Mouse (Mus musculus): ENCODE measurements at regions not wholly inside any gene's neighbourhood (a gene's known extent, or its start where the extent isn't known, plus 50 kb on each side); places are given as distances from the start of the nearest gene placed in this dataset.

DNA sequence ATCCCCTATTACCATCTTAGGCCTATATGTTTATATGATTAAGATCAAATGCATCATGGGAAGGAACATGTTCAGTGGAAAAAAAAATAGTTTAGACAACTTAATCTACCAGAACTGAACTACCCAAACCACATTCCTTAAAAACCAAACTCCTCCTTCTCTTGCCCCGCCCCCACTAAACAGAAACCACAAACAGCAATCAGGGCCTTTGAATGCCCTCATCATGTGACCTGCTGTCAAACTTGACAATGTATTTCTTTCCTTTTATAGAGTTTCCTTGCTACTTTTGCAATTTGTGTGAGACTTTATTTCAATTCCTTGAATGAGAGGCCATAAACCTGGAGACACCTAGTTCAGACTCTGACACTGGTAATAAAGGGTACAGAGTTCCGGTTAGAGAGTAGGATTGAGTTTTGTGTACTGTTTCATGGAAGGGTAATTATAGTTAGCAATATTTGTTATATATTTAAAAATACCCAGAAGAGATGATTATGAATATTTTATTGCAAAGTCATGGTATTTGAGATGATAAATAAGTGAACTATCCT is 61.7 kb upstream of the Mboat1 start:
- no peak overlapping the region for H3K27ac ChIP-seq (ENCODE audit: insufficient read depth, low read length)
- TF ChIP-seq EP300 (IDR thresholded peaks at IDR 0.05; ENCODE audit: insufficient read depth, low read depth, low read length) (no peak), CTCF (IDR thresholded peaks at IDR 0.05; ENCODE audit: low read depth, low read length) (no peak), POLR2A (IDR thresholded peaks at IDR 0.05; ENCODE audit: insufficient read depth, low read length) (no peak)
- H3K4me1 ChIP-seq (ENCODE audit: control insufficient read depth, insufficient read depth, low read length), result no peaks in the 10 kb centered on the region
- no peaks in the 10 kb centered on the region for H3K36me3 ChIP-seq (ENCODE audit: control insufficient read depth, insufficient read depth, low read length, poor library complexity, severe bottlenecking)
- H3K9ac ChIP-seq (ENCODE audit: low read depth, poor library complexity, severe bottlenecking), result no peak overlapping the region
- no peak overlapping the region for H3K4me3 ChIP-seq (ENCODE audit: low read depth, low read length)
- H3K9me3 ChIP-seq (replicated peaks; ENCODE audit: control insufficient read depth, insufficient read depth, low read length, poor library complexity, severe bottlenecking), result no peaks in the 10 kb centered on the region
- H3K27me3 ChIP-seq (ENCODE audit: control insufficient read depth, insufficient read depth, low read length, poor library complexity, severe bottlenecking), result no peaks in the 10 kb centered on the region

DNA sequence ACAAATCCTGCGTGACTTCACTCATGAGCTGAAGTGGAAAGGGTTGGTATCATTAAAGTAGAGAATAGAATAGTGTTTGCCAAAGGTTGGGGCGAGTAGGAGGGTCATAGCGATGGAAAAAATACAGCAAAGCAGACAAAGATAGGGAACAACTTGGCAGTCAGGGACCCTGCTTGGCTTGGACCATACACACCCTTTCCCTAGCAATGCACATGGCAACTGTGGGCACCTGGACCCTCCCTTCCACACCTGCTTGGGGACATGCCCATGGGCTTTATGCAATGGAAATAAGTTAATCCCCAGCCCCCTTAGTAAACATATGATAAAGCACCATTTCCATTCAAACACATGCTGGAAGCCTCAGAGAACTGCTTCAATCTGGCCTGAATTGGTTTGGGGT is 62.2 kb upstream of the Mboat1 start:
- no peak for TF ChIP-seq POLR2A (IDR thresholded peaks at IDR 0.05; ENCODE audit: insufficient read depth, low read length)
- Histone ChIP-seq H3K27ac (ENCODE audit: insufficient read depth, low read length) (no peak overlapping the region), H3K4me1 (ENCODE audit: control insufficient read depth, insufficient read depth, low read length) (no peaks in the 10 kb centered on the region), H3K4me3 (ENCODE audit: low read depth, low read length) (no peak overlapping the region), H3K27me3 (ENCODE audit: control insufficient read depth, insufficient read depth, low read length, poor library complexity, severe bottlenecking) (no peaks in the 10 kb centered on the region), H3K9ac (ENCODE audit: low read depth, poor library complexity, severe bottlenecking) (no peak overlapping the region), H3K36me3 (ENCODE audit: control insufficient read depth, insufficient read depth, low read length, poor library complexity, severe bottlenecking) (no peaks in the 10 kb centered on the region), H3K9me3 (replicated peaks; ENCODE audit: control insufficient read depth, insufficient read depth, low read length, poor library complexity, severe bottlenecking) (no peaks in the 10 kb centered on the region)

DNA sequence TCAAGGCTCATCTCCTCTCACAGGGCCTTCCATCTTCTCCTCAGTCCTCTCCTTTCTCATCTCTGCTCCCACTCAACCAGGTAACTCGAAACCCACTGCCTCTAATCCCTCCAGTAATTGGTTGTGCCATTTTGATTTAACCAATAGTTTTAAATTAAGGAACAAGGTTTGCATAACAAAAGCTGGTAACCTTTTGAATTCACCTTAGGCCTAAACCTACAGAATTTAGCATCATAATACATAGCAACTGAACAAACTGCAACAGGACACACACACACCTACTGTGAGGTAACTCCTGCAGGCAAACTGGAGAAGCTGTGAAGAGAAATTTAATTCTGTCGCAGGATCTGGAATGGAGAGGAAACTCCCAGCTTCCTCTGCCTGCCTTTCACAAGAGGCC is 66.9 kb upstream of the Mboat1 start:
- Histone ChIP-seq H3K9me3 (replicated peaks; ENCODE audit: control insufficient read depth, insufficient read depth, low read length, poor library complexity, severe bottlenecking) (no peaks in the 10 kb centered on the region), H3K27ac (ENCODE audit: insufficient read depth, low read length) (peak overlapping the region; percentile 80), H3K4me1 (ENCODE audit: control insufficient read depth, insufficient read depth, low read length) (peaks cover 2% of the 10 kb centered on the region), H3K9ac (ENCODE audit: low read depth, poor library complexity, severe bottlenecking) (0 out of 2 replicates have a peak overlapping the region, but pooled peaks have one; percentile 26), H3K36me3 (ENCODE audit: control insufficient read depth, insufficient read depth, low read length, poor library complexity, severe bottlenecking) (no peaks in the 10 kb centered on the region), H3K27me3 (ENCODE audit: control insufficient read depth, insufficient read depth, low read length, poor library complexity, severe bottlenecking) (no peaks in the 10 kb centered on the region), H3K4me3 (ENCODE audit: low read depth, low read length) (no peak overlapping the region)
- TF ChIP-seq POLR2A (IDR thresholded peaks at IDR 0.05; ENCODE audit: insufficient read depth, low read length), result no peak
- no peak for TF ChIP-seq EP300 (IDR thresholded peaks at IDR 0.05; ENCODE audit: insufficient read depth, low read depth, low read length)
- no peak for TF ChIP-seq CTCF (IDR thresholded peaks at IDR 0.05; ENCODE audit: low read depth, low read length)

DNA sequence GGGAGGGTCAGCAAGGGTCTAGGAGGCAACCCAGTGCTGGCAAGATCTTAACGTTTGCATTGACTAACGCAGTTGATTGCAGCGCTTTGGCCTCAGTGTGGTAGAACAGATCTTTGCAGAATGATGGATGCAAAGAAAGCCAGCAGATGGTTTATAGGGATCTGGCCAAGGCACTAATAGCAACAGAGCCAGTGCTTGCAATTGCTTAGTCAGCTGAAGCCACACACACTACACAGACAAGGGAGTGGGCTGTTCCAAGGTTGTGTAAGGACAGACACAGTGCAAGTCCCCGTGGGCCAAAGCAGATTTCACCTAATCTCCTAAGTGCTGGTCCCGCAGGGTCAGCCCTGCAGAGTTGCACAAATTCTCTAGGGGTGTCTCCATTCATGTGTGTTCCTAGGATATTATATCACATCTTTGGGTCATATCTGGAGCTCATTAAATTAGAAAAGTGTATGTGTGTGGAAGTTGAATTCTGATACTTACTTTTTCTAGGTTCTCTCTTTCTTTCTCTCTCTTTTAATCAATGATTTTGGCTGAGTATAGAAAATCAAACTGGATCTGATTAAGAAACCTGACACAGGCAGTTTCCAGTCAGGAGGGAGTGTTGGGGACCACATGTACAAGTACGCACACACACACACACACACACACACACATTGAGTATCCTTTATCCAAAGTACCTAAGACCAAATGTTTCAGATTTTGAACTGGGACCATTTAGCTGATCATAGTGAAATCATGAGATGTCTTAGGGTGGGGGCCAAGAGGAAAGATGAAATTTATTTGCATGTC is 68.5 kb upstream of the Mboat1 start:
- H3K36me3 ChIP-seq (ENCODE audit: control insufficient read depth, insufficient read depth, low read length, poor library complexity, severe bottlenecking), result no peaks in the 10 kb centered on the region
- H3K27ac ChIP-seq (ENCODE audit: insufficient read depth, low read length), result no peak overlapping the region
- peaks cover 2% of the 10 kb centered on the region for H3K4me1 ChIP-seq (ENCODE audit: control insufficient read depth, insufficient read depth, low read length)
- H3K4me3 ChIP-seq (ENCODE audit: low read depth, low read length), result no peak overlapping the region
- H3K27me3 ChIP-seq (ENCODE audit: control insufficient read depth, insufficient read depth, low read length, poor library complexity, severe bottlenecking), result no peaks in the 10 kb centered on the region
- no peaks in the 10 kb centered on the region for H3K9me3 ChIP-seq (replicated peaks; ENCODE audit: control insufficient read depth, insufficient read depth, low read length, poor library complexity, severe bottlenecking)
- TF ChIP-seq EP300 (IDR thresholded peaks at IDR 0.05; ENCODE audit: insufficient read depth, low read depth, low read length) (no peak), POLR2A (IDR thresholded peaks at IDR 0.05; ENCODE audit: insufficient read depth, low read length) (no peak), CTCF (IDR thresholded peaks at IDR 0.05; ENCODE audit: low read depth, low read length) (no peak)
- H3K9ac ChIP-seq (ENCODE audit: low read depth, poor library complexity, severe bottlenecking), result no peak overlapping the region

DNA sequence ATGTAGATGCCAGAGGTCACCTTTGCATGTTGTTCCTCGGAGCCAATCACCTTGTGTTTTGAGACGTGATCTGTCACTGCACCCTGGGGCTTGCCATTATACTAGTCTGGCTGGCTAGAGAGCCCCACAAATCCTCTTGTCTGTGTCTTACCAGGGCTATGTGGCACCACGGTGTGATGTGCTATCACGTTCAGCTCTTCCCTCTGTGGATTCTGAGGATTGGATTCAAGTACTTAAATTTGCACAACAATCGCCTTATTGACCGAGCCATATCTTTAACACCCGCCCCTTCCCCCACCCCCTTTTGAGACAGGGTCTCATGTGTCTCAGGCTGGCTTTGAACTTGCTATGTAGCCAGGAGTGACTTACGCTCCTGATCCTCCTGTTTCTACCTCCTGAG is 70.8 kb upstream of the Mboat1 start:
- Histone ChIP-seq H3K36me3 (ENCODE audit: control insufficient read depth, insufficient read depth, low read length, poor library complexity, severe bottlenecking) (no peaks in the 10 kb centered on the region), H3K9me3 (replicated peaks; ENCODE audit: control insufficient read depth, insufficient read depth, low read length, poor library complexity, severe bottlenecking) (no peaks in the 10 kb centered on the region), H3K27ac (ENCODE audit: insufficient read depth, low read length) (no peak overlapping the region), H3K9ac (ENCODE audit: low read depth, poor library complexity, severe bottlenecking) (no peak overlapping the region), H3K4me3 (ENCODE audit: low read depth, low read length) (no peak overlapping the region), H3K4me1 (ENCODE audit: control insufficient read depth, insufficient read depth, low read length) (peaks cover 2% of the 10 kb centered on the region), H3K27me3 (ENCODE audit: control insufficient read depth, insufficient read depth, low read length, poor library complexity, severe bottlenecking) (no peaks in the 10 kb centered on the region)
- peak; percentile 58; the same call in 1 of the 2 replicates for TF ChIP-seq EP300 (IDR thresholded peaks at IDR 0.05; ENCODE audit: insufficient read depth, low read depth, low read length)
- no peak for TF ChIP-seq CTCF (IDR thresholded peaks at IDR 0.05; ENCODE audit: low read depth, low read length)

DNA sequence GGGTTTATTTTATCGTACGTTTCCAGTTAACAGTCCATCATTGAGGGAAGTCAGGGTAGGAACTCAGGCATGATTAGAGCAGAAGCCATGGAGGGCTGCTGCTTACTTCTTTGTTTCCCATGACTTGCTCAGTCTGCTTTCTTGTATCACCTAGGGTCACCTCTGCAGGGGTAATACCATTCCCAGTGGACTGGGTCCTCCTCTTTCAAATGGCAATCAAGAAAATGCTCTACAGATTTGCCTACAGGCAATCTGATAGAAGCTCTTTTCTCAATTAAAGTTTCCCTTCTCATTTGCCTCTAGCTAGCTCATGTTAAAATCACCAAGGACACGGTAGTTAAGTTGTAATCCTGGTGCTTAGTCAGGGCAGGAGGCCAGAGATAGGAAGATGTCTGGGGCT is 72.5 kb upstream of the Mboat1 start:
- Histone ChIP-seq H3K4me1 (ENCODE audit: control insufficient read depth, insufficient read depth, low read length) (peaks cover 2% of the 10 kb centered on the region), H3K27ac (ENCODE audit: insufficient read depth, low read length) (no peak overlapping the region), H3K9ac (ENCODE audit: low read depth, poor library complexity, severe bottlenecking) (no peak overlapping the region), H3K36me3 (ENCODE audit: control insufficient read depth, insufficient read depth, low read length, poor library complexity, severe bottlenecking) (no peaks in the 10 kb centered on the region), H3K9me3 (replicated peaks; ENCODE audit: control insufficient read depth, insufficient read depth, low read length, poor library complexity, severe bottlenecking) (no peaks in the 10 kb centered on the region), H3K4me3 (ENCODE audit: low read depth, low read length) (no peak overlapping the region), H3K27me3 (ENCODE audit: control insufficient read depth, insufficient read depth, low read length, poor library complexity, severe bottlenecking) (no peaks in the 10 kb centered on the region)
- TF ChIP-seq CTCF (IDR thresholded peaks at IDR 0.05; ENCODE audit: low read depth, low read length) (no peak), POLR2A (IDR thresholded peaks at IDR 0.05; ENCODE audit: insufficient read depth, low read length) (no peak), EP300 (IDR thresholded peaks at IDR 0.05; ENCODE audit: insufficient read depth, low read depth, low read length) (no peak)
